Mouse (Mus musculus): ENCODE data around the gene Timm29. TPM values are rescaled to one million over a fixed set of nuclear protein-coding genes. Genes with fewer than 3 reads are reported as not detected.

The Timm29 gene
- 32.0 and 32.7 TPM in 2 replicates for polyA plus RNA-seq (2016; fragmentation: Nextera tagmentation; extraction: Ambion mirVana)

DNA sequence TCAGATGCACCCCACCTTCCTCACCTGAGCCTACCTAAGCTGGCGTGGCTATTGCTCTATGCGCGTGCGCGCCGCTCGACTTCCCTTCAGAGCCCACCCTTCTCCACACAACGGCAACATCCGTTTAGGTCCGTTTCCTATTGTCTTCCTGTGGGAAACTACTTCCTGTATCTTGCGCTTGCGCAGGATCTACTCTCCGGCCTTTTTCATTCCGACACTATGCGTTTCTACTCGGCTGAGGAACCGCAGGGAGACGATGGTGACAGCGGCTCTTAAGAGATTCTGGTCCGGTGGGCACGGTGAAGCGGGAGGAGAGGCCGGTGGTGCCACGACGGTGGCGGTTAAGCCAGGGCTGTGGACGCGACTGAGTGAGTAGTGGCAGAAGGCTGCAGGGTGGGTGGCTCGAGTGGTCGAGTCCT lies at the start of gene Timm29, which contains the start of gene Yipf2:
Gene Timm29, plus strand, starts transcription at position 20 of the 419 bp plus-strand sequence.
Gene Yipf2, minus strand, starts transcription at position 126 of the 419 bp plus-strand sequence.
- peaks cover 29% of the 10 kb centered on the region for H3K4me1 ChIP-seq
- WGBS, result 0% methylated on average over 30 of the region's 30 CpGs
- no peaks in the 10 kb centered on the region for H3K9me3 ChIP-seq
- no peaks in the 10 kb centered on the region for H3K27me3 ChIP-seq (replicated peaks; ENCODE audit: low read depth, poor library complexity, severe bottlenecking)
- peak within 1 kb of the TSS; percentile 91 for H3K4me3 ChIP-seq
- DNase-seq (ENCODE audit: low spot score), result peak; percentile 92
- H3K36me3 ChIP-seq (replicated peaks), result peaks cover 61% of the 10 kb centered on the region
- H3K27ac ChIP-seq (replicated peaks), result peak within 1 kb of the TSS; percentile 88

DNA sequence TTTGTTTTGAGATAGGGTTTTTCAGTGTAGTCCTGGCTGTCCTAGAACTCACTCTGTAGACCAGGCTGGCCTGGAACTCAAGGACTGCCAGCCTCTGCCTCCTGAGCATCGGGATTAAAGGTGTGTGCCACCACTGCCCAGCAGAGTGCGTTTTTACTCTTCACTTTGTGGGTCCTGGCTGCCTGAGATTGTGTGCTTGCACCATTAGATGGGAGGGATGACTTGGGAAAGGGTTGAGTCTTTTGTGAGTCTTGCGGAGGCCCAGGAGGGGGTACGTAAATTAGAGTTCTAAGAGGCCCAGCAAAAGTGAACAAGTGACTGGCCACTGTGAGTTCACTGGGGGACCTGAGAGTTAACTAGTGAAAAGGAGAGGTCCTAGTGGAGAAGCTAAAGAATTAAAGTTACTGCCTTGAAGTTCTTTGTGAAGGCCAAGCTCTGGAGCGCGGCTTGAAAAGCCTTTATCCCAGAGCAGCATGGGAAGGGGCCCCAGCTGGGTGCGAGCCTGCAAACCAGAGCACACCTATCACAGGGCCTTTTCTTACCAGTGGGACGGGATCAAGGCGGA lies 47.1 kb upstream of the Timm29 start:
- DNase-seq (ENCODE audit: low spot score), result no peak
- H3K9me3 ChIP-seq, result no peaks in the 10 kb centered on the region
- 5% methylated on average over 9 of the region's 9 CpGs for WGBS
- H3K36me3 ChIP-seq (replicated peaks), result peaks cover 25% of the 10 kb centered on the region
- no peaks in the 10 kb centered on the region for H3K27me3 ChIP-seq (replicated peaks; ENCODE audit: low read depth, poor library complexity, severe bottlenecking)
- peak overlapping the region; percentile 89 for H3K4me3 ChIP-seq
- peaks cover 26% of the 10 kb centered on the region for H3K4me1 ChIP-seq
- peak overlapping the region; percentile 99 for H3K27ac ChIP-seq (replicated peaks)

GRCm38 (mm10) chr9:21545916-21546788 lies 46.4 kb upstream of the Timm29 start:
- DNase-seq (ENCODE audit: low spot score), result peak; percentile 100
- Histone ChIP-seq H3K9me3 (no peaks in the 10 kb centered on the region), H3K4me1 (peaks cover 26% of the 10 kb centered on the region), H3K27me3 (replicated peaks; ENCODE audit: low read depth, poor library complexity, severe bottlenecking) (no peaks in the 10 kb centered on the region), H3K4me3 (peak overlapping the region; percentile 89), H3K27ac (replicated peaks) (peak overlapping the region; percentile 99), H3K36me3 (replicated peaks) (peaks cover 28% of the 10 kb centered on the region)
- under 1% methylated on average over 67 of the region's 67 CpGs for WGBS

GRCm38 (mm10) chr9:21546789-21547074 lies 45.8 kb upstream of the Timm29 start, which contains the start of gene Carm1:
Gene Carm1, plus strand, starts transcription at chr9:21546894.
- Histone ChIP-seq H3K9me3 (no peaks in the 10 kb centered on the region), H3K27me3 (replicated peaks; ENCODE audit: low read depth, poor library complexity, severe bottlenecking) (no peaks in the 10 kb centered on the region), H3K36me3 (replicated peaks) (peaks cover 33% of the 10 kb centered on the region), H3K4me1 (peaks cover 26% of the 10 kb centered on the region), H3K4me3 (peak within 1 kb of the TSS; percentile 89), H3K27ac (replicated peaks) (peak within 1 kb of the TSS; percentile 99)
- DNase-seq (ENCODE audit: low spot score), result no peak
- 17% methylated on average over 52 of the region's 52 CpGs for WGBS

GRCm38 (mm10) chr9:21547075-21547941 lies 45.2 kb upstream of the Timm29 start:
- Histone ChIP-seq H3K4me3 (peak overlapping the region; percentile 89), H3K4me1 (peaks cover 26% of the 10 kb centered on the region), H3K27ac (replicated peaks) (peak overlapping the region; percentile 99), H3K36me3 (replicated peaks) (peaks cover 38% of the 10 kb centered on the region), H3K9me3 (no peaks in the 10 kb centered on the region), H3K27me3 (replicated peaks; ENCODE audit: low read depth, poor library complexity, severe bottlenecking) (no peaks in the 10 kb centered on the region)
- 1% methylated on average over 65 of the region's 66 CpGs for WGBS
- DNase-seq (ENCODE audit: low spot score), result peak; percentile 75

- Histone ChIP-seq H3K9me3 (no peaks in the 10 kb centered on the region), H3K27me3 (replicated peaks; ENCODE audit: low read depth, poor library complexity, severe bottlenecking) (no peaks in the 10 kb centered on the region), H3K27ac (replicated peaks) (no peak overlapping the region), H3K4me3 (no peak overlapping the region), H3K36me3 (replicated peaks) (peaks cover 74% of the 10 kb centered on the region), H3K4me1 (peaks cover 14% of the 10 kb centered on the region)
- 95% methylated on average over 2 of the region's 2 CpGs for WGBS
- DNase-seq (ENCODE audit: low spot score), result no peak
Observed at GRCm38 (mm10) chr9:21551049-21551448, 41.5 kb upstream of the Timm29 start.

DNA sequence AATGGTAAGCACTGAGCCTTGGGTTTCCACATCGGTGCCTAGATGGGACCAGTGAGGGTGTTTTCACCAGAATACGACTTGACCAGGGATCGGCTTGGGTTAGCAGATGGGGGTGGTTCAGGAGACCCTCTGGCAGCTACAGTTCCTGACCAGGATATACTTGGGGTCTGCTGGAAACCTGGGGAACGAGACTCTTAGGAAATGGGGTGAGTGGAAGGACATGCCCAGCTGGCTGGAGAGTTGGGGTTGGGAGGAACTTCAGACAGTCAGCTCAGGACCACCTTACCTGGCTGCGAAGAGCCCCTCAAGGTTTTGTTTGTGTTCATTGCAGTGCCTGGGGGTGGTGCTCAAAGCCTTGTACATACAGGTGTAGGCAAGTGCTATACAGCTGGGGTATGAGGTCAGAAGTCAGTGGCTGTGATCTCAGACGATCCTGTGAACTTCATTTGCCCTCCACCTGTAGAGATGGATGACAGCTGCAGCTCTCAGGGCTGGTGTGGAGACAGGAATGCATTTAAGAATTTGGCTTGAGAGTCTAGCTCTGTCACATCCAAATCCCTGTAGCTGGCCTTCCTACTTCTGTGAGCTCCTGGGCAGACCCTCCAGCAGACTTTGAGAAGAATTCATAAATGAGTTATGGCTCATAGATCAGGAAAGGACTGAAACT lies 38.8 kb upstream of the Timm29 start:
- Histone ChIP-seq H3K36me3 (replicated peaks) (peaks cover 92% of the 10 kb centered on the region), H3K27ac (replicated peaks) (no peak overlapping the region), H3K9me3 (no peaks in the 10 kb centered on the region), H3K4me3 (no peak overlapping the region), H3K4me1 (peaks cover 11% of the 10 kb centered on the region), H3K27me3 (replicated peaks; ENCODE audit: low read depth, poor library complexity, severe bottlenecking) (no peaks in the 10 kb centered on the region)
- 87% methylated on average over 6 of the region's 6 CpGs for WGBS
- DNase-seq (ENCODE audit: low spot score), result no peak

DNA sequence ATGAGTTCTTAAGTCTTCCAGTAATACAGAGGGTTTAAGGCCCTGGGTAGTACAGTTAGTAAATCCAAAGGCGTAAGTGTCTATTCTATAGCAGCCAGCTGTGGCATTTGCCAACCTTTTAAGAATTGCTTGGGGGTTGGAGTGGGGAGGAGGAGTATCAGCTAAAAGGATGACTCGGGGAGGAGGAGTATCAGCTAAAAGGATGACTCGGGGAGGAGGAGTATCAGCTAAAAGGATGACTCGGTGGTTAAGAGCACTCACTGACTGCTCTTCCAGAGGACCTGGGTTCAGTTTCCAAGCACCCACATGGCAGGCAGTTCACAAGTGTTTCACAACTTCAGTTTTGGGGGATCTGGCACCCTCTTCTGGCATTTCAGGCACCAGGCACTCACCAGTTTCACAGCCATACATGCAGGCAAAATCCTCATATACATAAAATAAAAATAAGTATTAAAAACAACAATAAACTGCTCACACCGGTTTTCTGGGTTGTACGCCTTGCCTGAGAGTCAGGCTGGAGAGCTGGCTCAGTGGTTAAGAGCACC lies 37.3 kb upstream of the Timm29 start:
- Histone ChIP-seq H3K27ac (replicated peaks) (no peak overlapping the region), H3K9me3 (no peaks in the 10 kb centered on the region), H3K4me1 (peaks cover 7% of the 10 kb centered on the region; the same call in 1 of the 2 replicates), H3K4me3 (no peak overlapping the region), H3K27me3 (replicated peaks; ENCODE audit: low read depth, poor library complexity, severe bottlenecking) (no peaks in the 10 kb centered on the region), H3K36me3 (replicated peaks) (peaks cover 91% of the 10 kb centered on the region)
- DNase-seq (ENCODE audit: low spot score), result no peak
- 86% methylated on average over 6 of the region's 6 CpGs for WGBS

DNA sequence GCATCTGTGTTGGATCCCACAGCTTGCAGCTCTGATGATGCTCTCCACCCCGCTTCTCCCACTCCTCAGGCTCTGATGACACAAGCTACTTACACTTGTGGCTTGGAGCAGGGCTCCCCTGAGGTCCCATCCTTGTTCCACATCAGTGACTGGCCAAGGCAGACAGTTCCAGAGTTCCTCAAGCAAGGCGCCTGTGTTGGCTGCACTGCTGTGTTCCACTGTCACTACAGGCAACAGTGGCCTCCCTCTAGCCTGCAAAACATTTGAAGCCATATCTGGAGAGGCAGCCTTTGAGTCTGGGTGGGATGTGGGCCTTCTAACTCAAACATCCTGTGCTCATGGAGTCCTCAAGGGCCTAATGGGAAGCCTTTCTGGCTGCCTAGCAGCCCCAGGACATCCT lies 35.5 kb upstream of the Timm29 start:
- no peak for DNase-seq (ENCODE audit: low spot score)
- no peak overlapping the region for H3K27ac ChIP-seq (replicated peaks)
- peaks cover 91% of the 10 kb centered on the region for H3K36me3 ChIP-seq (replicated peaks)
- peaks cover 7% of the 10 kb centered on the region; the same call in 1 of the 2 replicates for H3K4me1 ChIP-seq
- H3K9me3 ChIP-seq, result no peaks in the 10 kb centered on the region
- no peak overlapping the region for H3K4me3 ChIP-seq
- WGBS, result 90% methylated on average over 2 of the region's 2 CpGs
- no peaks in the 10 kb centered on the region for H3K27me3 ChIP-seq (replicated peaks; ENCODE audit: low read depth, poor library complexity, severe bottlenecking)

DNA sequence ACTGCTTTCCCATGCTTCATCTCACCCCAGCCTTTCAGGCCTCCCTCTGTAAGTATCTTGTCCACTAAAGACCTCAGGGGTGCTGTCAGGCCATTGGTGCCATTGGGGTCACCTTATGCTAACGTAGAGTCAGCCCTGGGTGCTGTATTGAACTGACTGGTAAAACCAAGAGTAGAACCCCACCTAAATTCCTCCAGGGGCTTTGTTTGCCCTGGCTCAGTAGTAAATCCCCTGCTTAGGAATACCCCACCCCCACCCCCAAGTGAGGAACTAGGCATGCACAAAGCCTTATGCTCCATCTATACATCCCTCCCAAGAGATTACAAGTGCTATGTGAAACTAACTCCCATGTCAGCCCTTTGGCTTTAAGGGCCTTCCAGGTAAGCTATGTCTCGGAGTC lies 35.0 kb upstream of the Timm29 start:
- H3K27ac ChIP-seq (replicated peaks), result no peak overlapping the region
- peaks cover 7% of the 10 kb centered on the region; the same call in 1 of the 2 replicates for H3K4me1 ChIP-seq
- no peak for DNase-seq (ENCODE audit: low spot score)
- no peak overlapping the region for H3K4me3 ChIP-seq
- 90% methylated on average over 2 of the region's 2 CpGs for WGBS
- H3K9me3 ChIP-seq, result no peaks in the 10 kb centered on the region
- H3K36me3 ChIP-seq (replicated peaks), result peaks cover 91% of the 10 kb centered on the region
- no peaks in the 10 kb centered on the region for H3K27me3 ChIP-seq (replicated peaks; ENCODE audit: low read depth, poor library complexity, severe bottlenecking)

GRCm38 (mm10) chr9:21558366-21558765 lies 34.2 kb upstream of the Timm29 start:
- peaks cover 7% of the 10 kb centered on the region; the same call in 1 of the 2 replicates for H3K4me1 ChIP-seq
- no peaks in the 10 kb centered on the region for H3K27me3 ChIP-seq (replicated peaks; ENCODE audit: low read depth, poor library complexity, severe bottlenecking)
- H3K4me3 ChIP-seq, result no peak overlapping the region
- H3K36me3 ChIP-seq (replicated peaks), result peaks cover 86% of the 10 kb centered on the region
- no peaks in the 10 kb centered on the region for H3K9me3 ChIP-seq
- no peak overlapping the region for H3K27ac ChIP-seq (replicated peaks)
- WGBS, result 89% methylated on average over 4 of the region's 4 CpGs
- DNase-seq (ENCODE audit: low spot score), result no peak
